Mouse (Mus musculus) midbrain, embryonic 14.5 days (tissue): ENCODE results near the gene Itga2. TPM values are rescaled to one million over a fixed set of nuclear protein-coding genes. Genes with fewer than 3 reads are reported as not detected.

Experiments
- ATAC-seq: fragments of 200-750 bp; cut with Nextera tagmentation; 2 replicates; pipeline ENCODE4 v1.8.0; 2017; ENCODE audit warnings: moderate number of reproducible peaks, moderate library complexity; ENCODE audit not compliant: low FRiP score, low TSS enrichment
- DNase-seq: peaks from one replicate; pipeline ENCODE4 v3.0.0-alpha.2; 2015
- H3K27ac ChIP-seq: fragments of 300-500 bp; sonication (generic); replicated peaks from 2 replicates; pipeline ENCODE4 v1.5.1; 2014; ENCODE audit warnings: mild to moderate bottlenecking, low read depth, low read length, moderate library complexity
- H3K27me3 ChIP-seq: fragments of 300-500 bp; sonication (generic); 2 replicates; pipeline ENCODE4 v1.6.1; 2014; ENCODE audit warnings: low read length, control low read depth, mixed read lengths; ENCODE audit not compliant: control insufficient read depth, insufficient read depth
- H3K36me3 ChIP-seq: fragments of 300-500 bp; sonication (generic); 2 replicates; pipeline ENCODE4 v1.6.1; 2014; ENCODE audit warnings: low read length, control low read depth; ENCODE audit not compliant: control insufficient read depth, insufficient read depth
- H3K4me1 ChIP-seq: fragments of 300-500 bp; sonication (generic); 2 replicates; pipeline ENCODE4 v1.6.1; 2014; ENCODE audit warnings: mild to moderate bottlenecking, antibody characterized with exemption, low read length, control low read depth; ENCODE audit not compliant: control insufficient read depth, insufficient read depth
- H3K4me2 ChIP-seq: fragments of 300-500 bp; sonication (generic); 2 replicates; pipeline ENCODE4 v1.6.1; 2014; ENCODE audit warnings: mild to moderate bottlenecking, low read length, moderate library complexity
- H3K4me3 ChIP-seq: fragments of 300-500 bp; sonication (generic); replicated peaks from 2 replicates; pipeline ENCODE4 v1.5.1; 2014; ENCODE audit warnings: low read depth, low read length
- H3K9ac ChIP-seq: fragments of 300-500 bp; sonication (generic); replicated peaks from 2 replicates; pipeline ENCODE4 v1.6.1; 2014; ENCODE audit warnings: mild to moderate bottlenecking, low read length, moderate library complexity
- H3K9me3 ChIP-seq: fragments of 300-500 bp; sonication (generic); 2 replicates; pipeline ENCODE4 v1.6.1; 2016; ENCODE audit warnings: low read length, control low read depth, mixed read lengths; ENCODE audit not compliant: control insufficient read depth
- WGBS: fragments of 180-500 bp; shearing (Covaris S2); extraction: QIAGEN DNeasy Blood & Tissue Kit; methylation state at CpG from one replicate; pipeline ENCODE4 v1.1.7; 2014; 5-methylcytosine and 5-hydroxymethylcytosine counted together
- polyA plus RNA-seq: library from polyadenylated mRNA; unstranded; fragments of >200 nt; fragmentation: Nextera tagmentation; extraction: Ambion mirVana; gene quantifications from 2 replicates; pipeline ENCODE4 v1.2.1, GENCODE M21; 2014

Itga2 gene
- polyA plus RNA-seq, 1 experiment from 2014 or later: 2.1 TPM

DNA sequence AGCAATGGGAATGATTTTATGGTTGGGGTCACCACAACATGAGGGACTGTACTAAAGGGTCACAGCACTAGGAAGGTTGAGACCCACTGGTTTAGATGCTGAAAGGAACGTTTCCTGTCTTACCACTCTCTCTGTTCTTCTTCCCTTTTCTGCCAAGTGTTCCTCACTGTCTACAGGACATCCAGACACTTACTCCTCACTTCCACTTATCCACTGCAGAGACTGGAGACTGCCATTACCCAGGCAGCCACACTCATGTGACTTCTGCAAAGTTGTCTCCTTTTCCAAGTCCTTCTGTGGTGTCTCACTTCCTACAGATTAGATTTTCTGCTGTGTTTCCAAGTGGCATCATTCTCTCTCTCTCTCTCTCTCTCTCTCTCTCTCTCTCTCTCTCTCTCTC is 7.1 kb downstream of the Itga2 start:
- Histone ChIP-seq H3K27ac (no peak overlapping the region), H3K36me3 (no peaks in the 10 kb centered on the region), H3K9ac (no peak overlapping the region), H3K9me3 (peaks cover 4% of the 10 kb centered on the region), H3K4me2 (no peak overlapping the region), H3K27me3 (peaks cover 18% of the 10 kb centered on the region), H3K4me1 (peaks cover 9% of the 10 kb centered on the region; the same call in 1 of the 2 replicates), H3K4me3 (no peak overlapping the region)
- 63% methylated on average over 1 of the region's 1 CpGs for WGBS
- DNase-seq (no peak), ATAC-seq (no peak)

DNA sequence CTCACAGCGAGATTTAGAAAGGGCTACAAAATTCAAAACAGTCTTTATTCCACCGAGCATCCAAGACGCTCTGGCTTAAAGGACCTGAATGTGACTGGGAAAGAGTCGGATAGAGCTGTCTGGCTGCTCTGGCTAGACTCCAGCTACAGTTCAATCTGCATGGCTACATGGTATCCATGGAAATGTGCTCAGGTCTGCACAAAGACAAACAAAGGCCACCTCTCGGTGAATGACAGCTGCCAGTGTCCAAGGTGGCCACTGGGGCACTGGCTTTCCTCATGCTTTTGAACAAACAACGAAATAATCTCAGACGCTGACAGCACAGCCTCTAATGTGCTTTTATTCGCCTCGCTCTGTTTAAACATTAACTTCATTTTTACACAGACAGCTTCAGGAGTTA is 8.6 kb downstream of the Itga2 start:
- DNase-seq (peak; percentile 86), ATAC-seq (peak; percentile 93)
- Histone ChIP-seq H3K36me3 (no peaks in the 10 kb centered on the region), H3K4me2 (peak overlapping the region; percentile 3; the same call in 1 of the 2 replicates), H3K27ac (peak overlapping the region; percentile 65), H3K9me3 (peaks cover 4% of the 10 kb centered on the region), H3K9ac (0 out of 2 replicates have a peak overlapping the region, but pooled peaks have one; percentile 0), H3K4me1 (peaks cover 9% of the 10 kb centered on the region; the same call in 1 of the 2 replicates), H3K4me3 (no peak overlapping the region), H3K27me3 (peaks cover 10% of the 10 kb centered on the region; the same call in 1 of the 2 replicates)
- WGBS: 4% methylated on average over 9 of the region's 9 CpGs

GRCm38 (mm10) chr13:114915767-114916166 is 16.1 kb downstream of the Itga2 start:
- H3K36me3 ChIP-seq: no peaks in the 10 kb centered on the region
- no peak overlapping the region for H3K4me2 ChIP-seq
- ATAC-seq (no peak), DNase-seq (no peak)
- H3K9ac ChIP-seq: no peak overlapping the region
- no peak overlapping the region for H3K4me3 ChIP-seq
- no peaks in the 10 kb centered on the region for H3K27me3 ChIP-seq
- 78% methylated on average over 5 of the region's 5 CpGs for WGBS
- H3K4me1 ChIP-seq: no peaks in the 10 kb centered on the region
- peaks cover 4% of the 10 kb centered on the region for H3K9me3 ChIP-seq
- no peak overlapping the region for H3K27ac ChIP-seq

- 88% methylated on average over 4 of the region's 4 CpGs for WGBS
- H3K36me3 ChIP-seq: no peaks in the 10 kb centered on the region
- no peaks in the 10 kb centered on the region for H3K27me3 ChIP-seq
These were observed 16.9 kb downstream of the Itga2 start for GRCm38 (mm10) chr13:114914963-114915362.

GRCm38 (mm10) chr13:114914559-114914958 is 17.3 kb downstream of the Itga2 start:
- no peaks in the 10 kb centered on the region for H3K27me3 ChIP-seq
- H3K27ac ChIP-seq: no peak overlapping the region
- H3K36me3 ChIP-seq: no peaks in the 10 kb centered on the region
- H3K4me2 ChIP-seq: no peak overlapping the region
- no peak for DNase-seq
- no peaks in the 10 kb centered on the region for H3K9me3 ChIP-seq
- no peak for ATAC-seq
- no peak overlapping the region for H3K9ac ChIP-seq
- WGBS: 88% methylated on average over 4 of the region's 4 CpGs
- H3K4me3 ChIP-seq: no peak overlapping the region
- no peaks in the 10 kb centered on the region for H3K4me1 ChIP-seq

More at GRCm38 (mm10) chr13:114914963-114915362, 16.9 kb downstream of the Itga2 start:
- no peak overlapping the region for H3K4me2 ChIP-seq
- H3K4me1 ChIP-seq: no peaks in the 10 kb centered on the region
- H3K4me3 ChIP-seq: no peak overlapping the region
- no peak overlapping the region for H3K27ac ChIP-seq
- no peak overlapping the region for H3K9ac ChIP-seq
- H3K9me3 ChIP-seq: peaks cover 1% of the 10 kb centered on the region
- ATAC-seq (no peak), DNase-seq (no peak)

DNA sequence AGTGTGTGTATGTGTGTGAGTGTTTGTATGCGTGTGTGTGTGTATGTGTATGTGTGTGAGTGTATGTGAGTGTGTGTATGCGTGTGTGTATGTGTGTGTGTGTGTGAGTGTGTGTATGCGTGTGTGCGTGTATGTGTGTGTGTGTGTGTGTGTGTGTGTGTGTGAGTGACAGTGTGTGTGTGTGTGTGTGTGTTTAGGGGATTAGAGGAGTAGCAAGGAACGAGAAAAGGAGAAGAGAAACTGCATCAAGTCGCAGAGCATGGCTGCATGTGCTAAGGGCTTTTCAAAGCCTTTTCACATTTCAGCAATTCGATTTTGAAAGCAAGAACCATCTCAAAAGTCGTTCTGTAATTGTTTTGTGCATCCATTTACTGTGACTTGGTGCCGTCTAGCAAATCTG is 21.3 kb downstream of the Itga2 start:
- DNase-seq: no peak
- no peaks in the 10 kb centered on the region for H3K9me3 ChIP-seq
- ATAC-seq: no peak
- no peak overlapping the region for H3K4me2 ChIP-seq
- H3K9ac ChIP-seq: no peak overlapping the region
- no peaks in the 10 kb centered on the region for H3K4me1 ChIP-seq
- no peaks in the 10 kb centered on the region for H3K27me3 ChIP-seq
- WGBS: 79% methylated on average over 9 of the region's 9 CpGs
- H3K27ac ChIP-seq: no peak overlapping the region
- no peaks in the 10 kb centered on the region for H3K36me3 ChIP-seq
- H3K4me3 ChIP-seq: no peak overlapping the region

DNA sequence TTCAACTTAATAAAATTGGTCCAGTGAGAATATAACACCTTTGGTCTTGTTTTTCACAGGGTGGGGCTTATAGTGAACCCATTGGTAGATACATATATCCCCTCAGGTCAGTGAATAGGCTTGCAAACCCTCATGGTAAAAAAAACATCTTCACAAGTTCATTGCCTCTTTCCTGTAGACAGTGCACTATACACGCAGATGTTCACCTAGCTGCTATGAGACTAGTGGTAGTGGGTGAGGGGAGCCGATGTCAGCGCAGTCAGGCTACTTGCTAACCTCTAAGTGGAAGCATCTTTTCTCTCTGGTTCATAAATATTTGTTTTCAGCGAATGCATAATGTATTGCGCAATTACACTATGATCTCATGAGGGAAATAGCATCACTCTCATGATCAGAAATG is 22.4 kb downstream of the Itga2 start:
- Histone ChIP-seq H3K36me3 (no peaks in the 10 kb centered on the region), H3K27ac (no peak overlapping the region), H3K9me3 (no peaks in the 10 kb centered on the region), H3K9ac (no peak overlapping the region), H3K4me3 (no peak overlapping the region), H3K4me1 (no peaks in the 10 kb centered on the region), H3K4me2 (no peak overlapping the region), H3K27me3 (no peaks in the 10 kb centered on the region)
- ATAC-seq (no peak), DNase-seq (no peak)
- WGBS: 89% methylated on average over 5 of the region's 5 CpGs

GRCm38 (mm10) chr13:114907876-114908275 is 24.0 kb downstream of the Itga2 start:
- WGBS: 86% methylated on average over 4 of the region's 4 CpGs
- H3K27ac ChIP-seq: no peak overlapping the region
- no peaks in the 10 kb centered on the region for H3K27me3 ChIP-seq
- DNase-seq (no peak), ATAC-seq (no peak)
- no peak overlapping the region for H3K9ac ChIP-seq
- H3K36me3 ChIP-seq: no peaks in the 10 kb centered on the region
- no peaks in the 10 kb centered on the region for H3K4me1 ChIP-seq
- H3K4me3 ChIP-seq: no peak overlapping the region
- H3K9me3 ChIP-seq: no peaks in the 10 kb centered on the region
- H3K4me2 ChIP-seq: no peak overlapping the region

DNA sequence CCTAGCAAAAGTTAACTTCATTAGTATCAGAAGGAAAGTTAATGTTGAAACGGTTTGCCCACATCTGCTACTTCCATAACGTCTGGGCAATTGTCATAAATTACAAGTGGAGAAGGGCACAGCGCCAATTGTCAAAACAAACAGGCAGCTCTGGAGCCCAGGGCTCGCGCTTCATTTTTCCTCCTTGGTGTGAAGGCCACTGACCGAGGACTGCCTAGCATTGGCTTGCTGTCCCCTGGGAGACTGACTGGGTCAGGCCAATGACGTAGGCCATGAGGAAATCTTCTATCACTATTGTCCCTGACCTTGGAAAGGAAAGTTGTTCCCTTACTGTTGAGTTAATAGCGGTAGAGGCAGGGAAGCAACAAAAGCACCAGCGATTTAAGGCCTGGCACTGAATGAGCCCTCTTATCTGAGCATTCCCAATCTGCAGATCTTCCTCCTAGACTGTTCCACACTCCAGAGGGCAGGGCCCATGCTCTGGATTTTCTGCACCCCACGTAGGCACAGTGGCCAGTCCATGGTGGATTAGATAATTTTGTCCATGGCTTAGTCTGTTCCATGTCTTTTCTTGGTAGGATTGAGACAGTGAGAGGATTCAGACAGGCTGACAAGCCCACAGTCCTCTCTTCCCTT is 35.0 kb downstream of the Itga2 start:
- Histone ChIP-seq H3K27ac (no peak overlapping the region), H3K4me1 (no peaks in the 10 kb centered on the region), H3K27me3 (no peaks in the 10 kb centered on the region), H3K4me3 (no peak overlapping the region), H3K36me3 (no peaks in the 10 kb centered on the region), H3K9ac (no peak overlapping the region), H3K4me2 (no peak overlapping the region), H3K9me3 (no peaks in the 10 kb centered on the region)
- WGBS: 85% methylated on average over 10 of the region's 10 CpGs
- no peak for DNase-seq
- no peak for ATAC-seq
